Mouse (Mus musculus) embryonic stem cell, embryonic (primary cell): ENCODE data around the gene Traf3ip1.
"Not testable (repeated sequence)": the region's sequence is repeated elsewhere in the genome, so short reads cannot be mapped to it uniquely, and the experiment has no call there.

Source experiments
- CTCF ChIA-PET, 4 experiments: fragments of 300-600 bp in 2 of 4; fragments of 350-600 bp in 2 of 4; sonication (Branson Sonifier 250); formaldehyde crosslinking; loops; one replicate each; lab custom pipeline; 2022; ENCODE audit warnings: inconsistent platforms in 2 of 4; lab: Charles Lee
- POLR2A ChIA-PET, 4 experiments: fragments of 300-600 bp in 2 of 4; fragments of 350-600 bp in 2 of 4; sonication (Branson Sonifier 250); formaldehyde crosslinking; loops; one replicate each; lab custom pipeline; 2022; ENCODE audit warnings: antibody characterized with exemption in 4 of 4, inconsistent platforms in 1 of 4; lab: Charles Lee

Traf3ip1 gene

GRCm38 (mm10) chr1:91460069-91460468 is 34.4 kb upstream of the Traf3ip1 start:
- ChIA-PET POLR2A (interaction anchor here in 2 of 4 experiments (0.9 to 3.6 kb wide), 4 partner anchors 24 to 78 kb away, joined by 3 to 13 read pairs (median 4); partner anchors contain the start of gene Hes6 (in 2 of the 2)), CTCF (interaction anchor here in 2 of 4 experiments (0.6 to 0.8 kb wide), 2 partner anchors 23 to 30 kb away, joined by 4 to 6 read pairs; no protein-coding TSS in a partner anchor)

- ChIA-PET POLR2A (interaction anchor here in 2 of 4 experiments (0.7 to 3.6 kb wide), 4 partner anchors 21 to 47 kb away, joined by 3 to 13 read pairs (median 4); partner anchors contain the start of gene Hes6 (in 2 of the 2)), CTCF (interaction anchor here in 2 of 4 experiments (0.6 to 0.8 kb wide), 2 partner anchors 23 to 31 kb away, joined by 4 to 6 read pairs; no protein-coding TSS in a partner anchor)
Observed at GRCm38 (mm10) chr1:91460564-91460963, 33.9 kb upstream of the Traf3ip1 start.

GRCm38 (mm10) chr1:91463336-91463995 is 31.0 kb upstream of the Traf3ip1 start:
- ChIA-PET CTCF (interaction anchor here in 1 of 4 experiments (0.6 kb wide), 1 partner anchor 200 kb away, joined by 3 read pairs; no protein-coding TSS in a partner anchor), POLR2A (interaction anchor here in 1 of 4 experiments (1.1 kb wide), 1 partner anchor 40 kb away, joined by 4 read pairs; no protein-coding TSS in a partner anchor)

- ChIA-PET POLR2A (interaction anchor here in 1 of 4 experiments (1.1 kb wide), 1 partner anchor 41 kb away, joined by 4 read pairs; no protein-coding TSS in a partner anchor), CTCF (no interaction called here)
Observed at GRCm38 (mm10) chr1:91464436-91464835, 30.0 kb upstream of the Traf3ip1 start.

- CTCF ChIA-PET: no interaction called here
- POLR2A ChIA-PET: no interaction called here
Observed at GRCm38 (mm10) chr1:91465244-91465643, 29.2 kb upstream of the Traf3ip1 start.

- ChIA-PET CTCF (interaction anchor here in 1 of 4 experiments (0.6 kb wide), 1 partner anchor 288 kb away, joined by 4 read pairs; no protein-coding TSS in a partner anchor), POLR2A (no interaction called here)
Observed at GRCm38 (mm10) chr1:91466186-91466585, 28.3 kb upstream of the Traf3ip1 start.

- POLR2A ChIA-PET: interaction anchor here in 1 of 4 experiments (0.7 to 0.8 kb wide), 2 partner anchors 10 to 701 kb away, joined by 3 read pairs; no protein-coding TSS in a partner anchor
- CTCF ChIA-PET: interaction anchor here in 3 of 4 experiments (0.6 to 2.1 kb wide), 5 partner anchors 9 to 457 kb away, joined by 3 to 9 read pairs (median 7); no protein-coding TSS in a partner anchor
Observed at GRCm38 (mm10) chr1:91469888-91470419, 24.5 kb upstream of the Traf3ip1 start.

- CTCF ChIA-PET: interaction anchor here in 3 of 4 experiments (0.7 to 1.5 kb wide), 3 partner anchors 8 to 508 kb away, joined by 3 to 9 read pairs (median 7); partner anchors contain the start of gene Rab17 (in 1 of the 3)
- POLR2A ChIA-PET: not testable (repeated sequence)
Observed at GRCm38 (mm10) chr1:91478145-91478544, 16.3 kb upstream of the Traf3ip1 start.

GRCm38 (mm10) chr1:91478958-91479357 is 15.5 kb upstream of the Traf3ip1 start:
- ChIA-PET POLR2A (interaction anchor here in 1 of 4 experiments (1.2 kb wide), 1 partner anchor 21 kb away, joined by 4 read pairs; no protein-coding TSS in a partner anchor), CTCF (interaction anchor here in 3 of 4 experiments (0.7 to 1.5 kb wide), 3 partner anchors 9 to 509 kb away, joined by 3 to 9 read pairs (median 7); partner anchors contain the start of gene Rab17 (in 1 of the 3))

- ChIA-PET CTCF (interaction anchor here in 2 of 4 experiments (0.6 to 2.0 kb wide), 7 partner anchors 11 to 136 kb away, joined by 3 to 12 read pairs (median 4); partner anchors contain the start of genes Per2 (in 1 of the 2) and Traf3ip1 (in 1 of the 2)), POLR2A (interaction anchor here in 2 of 4 experiments (1.3 to 1.8 kb wide), 2 partner anchors 69 to 117 kb away, joined by 5 to 8 read pairs; partner anchors contain the start of genes Erfe (in 1 of the 2) and Hes6 (in 1 of the 2))
Observed at GRCm38 (mm10) chr1:91482616-91483211, 11.7 kb upstream of the Traf3ip1 start.

GRCm38 (mm10) chr1:91483304-91484010 is 11.0 kb upstream of the Traf3ip1 start:
- CTCF ChIA-PET: interaction anchor here in 3 of 4 experiments (0.6 to 2.0 kb wide), 9 partner anchors 11 to 879 kb away, joined by 3 to 12 read pairs (median 4); partner anchors contain the start of genes Per2 (in 1 of the 3) and Traf3ip1 (in 1 of the 3)
- POLR2A ChIA-PET: interaction anchor here in 2 of 4 experiments (0.6 to 1.8 kb wide), 5 partner anchors 10 to 191 kb away, joined by 3 to 8 read pairs (median 5); partner anchors contain the start of genes Erfe (in 1 of the 2), Hes6 (in 1 of the 2) and Traf3ip1 (in 1 of the 2)

GRCm38 (mm10) chr1:91484011-91484346 is 10.5 kb upstream of the Traf3ip1 start:
- ChIA-PET CTCF (interaction anchor here in 3 of 4 experiments (0.6 to 2.0 kb wide), 8 partner anchors 10 to 879 kb away, joined by 3 to 12 read pairs (median 4); partner anchors contain the start of genes Per2 (in 1 of the 3) and Traf3ip1 (in 1 of the 3)), POLR2A (interaction anchor here in 2 of 4 experiments (0.6 to 1.8 kb wide), 4 partner anchors 10 to 191 kb away, joined by 3 to 7 read pairs (median 4); partner anchors contain the start of genes Erfe (in 1 of the 2) and Traf3ip1 (in 1 of the 2))

- ChIA-PET CTCF (no interaction called here), POLR2A (no interaction called here)
Observed at GRCm38 (mm10) chr1:91485422-91485821, 9.0 kb upstream of the Traf3ip1 start.

- POLR2A ChIA-PET: no interaction called here
- CTCF ChIA-PET: no interaction called here
Observed at GRCm38 (mm10) chr1:91486165-91486564, 8.3 kb upstream of the Traf3ip1 start.

- ChIA-PET CTCF (interaction anchor here in 1 of 4 experiments (0.6 kb wide), 1 partner anchor 961 kb away, joined by 3 read pairs; no protein-coding TSS in a partner anchor), POLR2A (interaction anchor here in 2 of 4 experiments (0.6 to 1.8 kb wide), 2 partner anchors 104 to 114 kb away, joined by 3 to 4 read pairs; no protein-coding TSS in a partner anchor)
Observed at GRCm38 (mm10) chr1:91490322-91490721, 4.1 kb upstream of the Traf3ip1 start.

GRCm38 (mm10) chr1:91492740-91493139 is 1.7 kb upstream of the Traf3ip1 start:
- ChIA-PET POLR2A (interaction anchor here in 1 of 4 experiments (1.2 to 1.7 kb wide), 2 partner anchors 9 to 12 kb away, joined by 4 to 6 read pairs; no protein-coding TSS in a partner anchor), CTCF (no interaction called here)

GRCm38 (mm10) chr1:91493938-91494337 is 509 bp upstream of the Traf3ip1 start:
- POLR2A ChIA-PET: interaction anchor here (0.6 to 1.7 kb wide), 14 partner anchors 9 to 420 kb away, joined by 3 to 7 read pairs (median 4); partner anchors contain the start of genes Per2 (in 3 of the 4) and Ube2f (in 2 of the 4)
- CTCF ChIA-PET: interaction anchor here in 2 of 4 experiments (0.6 to 1.7 kb wide), 5 partner anchors 10 to 955 kb away, joined by 3 to 11 read pairs (median 3); no protein-coding TSS in a partner anchor
